Mouse (Mus musculus): ENCODE results near the gene Cacna2d3. TPM values are rescaled to one million over a fixed set of nuclear protein-coding genes. Genes with fewer than 3 reads are reported as not detected.
A peak's percentile ranks its signal among the peaks of the same experiment; 100 is the strongest.

The Cacna2d3 gene
- polyA plus RNA-seq, 1 experiment from 2014 or later = 1.9 TPM

DNA sequence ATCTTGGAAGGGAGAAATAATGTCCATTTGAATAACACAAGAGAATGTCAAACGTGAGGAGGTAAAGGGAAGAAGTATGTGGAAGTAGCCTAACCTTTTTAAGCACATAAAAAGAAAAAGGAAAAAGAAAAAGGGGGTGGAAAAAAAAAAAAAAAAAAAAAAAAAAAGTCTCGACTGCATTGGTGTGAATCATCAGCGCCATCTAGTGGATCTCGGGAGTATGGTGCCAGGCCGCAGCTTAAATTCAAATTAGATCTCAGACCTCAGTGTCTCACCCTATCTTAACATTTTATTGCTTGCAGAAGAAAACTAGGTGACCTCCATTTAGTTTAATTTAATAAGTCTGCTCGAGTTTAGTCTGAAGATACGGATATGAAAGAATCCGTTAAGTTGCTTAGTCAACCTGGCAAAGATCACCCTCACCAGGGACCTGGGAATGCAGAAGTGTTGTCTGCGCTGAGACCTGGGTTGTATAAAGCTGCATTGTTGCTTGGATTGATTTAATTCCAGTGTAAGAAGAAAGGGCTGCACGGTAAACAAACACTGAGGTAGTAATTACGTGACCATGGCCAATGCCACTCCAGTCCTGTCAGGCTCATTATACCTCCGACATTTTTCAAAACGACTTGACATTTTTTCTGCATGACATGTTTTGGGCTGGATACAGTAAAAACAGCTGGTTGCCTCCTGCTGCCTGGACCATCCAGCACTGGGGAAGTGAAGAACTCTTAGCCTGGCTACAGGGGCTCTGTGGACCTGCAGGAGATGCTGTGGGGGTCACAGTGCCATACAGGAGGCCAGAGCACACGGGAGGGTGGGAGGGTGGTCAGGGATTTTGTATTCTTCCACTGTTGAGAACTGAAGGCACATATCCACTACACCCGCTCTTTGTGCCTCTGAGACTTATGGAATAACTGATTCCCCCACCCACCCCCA, 278.3 kb downstream of the Cacna2d3 start:
- H3K4me1 ChIP-seq = peaks cover 25% of the 10 kb centered on the region
- peak overlapping the region; percentile 60; the same call in 1 of the 2 replicates for H3K27ac ChIP-seq (replicated peaks)

DNA sequence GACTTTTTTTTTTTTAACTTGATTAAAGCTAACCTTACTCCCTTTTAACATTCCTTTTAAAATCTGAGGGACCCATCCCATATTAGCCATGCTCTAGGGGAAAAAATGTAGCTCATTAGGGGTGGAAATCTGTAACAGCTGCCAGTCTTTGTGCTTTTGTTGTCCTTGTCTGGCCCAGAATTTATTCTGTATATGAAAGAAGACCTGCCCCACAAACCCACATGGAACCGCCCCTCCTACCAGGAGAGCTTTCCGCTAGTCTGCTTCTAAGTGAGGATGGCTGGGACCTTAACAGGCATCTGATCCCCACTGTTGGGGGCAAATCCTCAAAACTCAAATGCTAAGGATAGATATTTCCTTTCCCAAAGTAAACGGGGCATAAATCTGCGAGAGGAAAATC, 279.2 kb downstream of the Cacna2d3 start:
- Histone ChIP-seq H3K27me3 (replicated peaks; ENCODE audit: low read depth, poor library complexity, severe bottlenecking) (no peaks in the 10 kb centered on the region; the same call in 1 of the 2 replicates), H3K4me3 (no peak overlapping the region), H3K4me1 (peaks cover 30% of the 10 kb centered on the region), H3K9me3 (no peaks in the 10 kb centered on the region), H3K27ac (replicated peaks) (peak overlapping the region; percentile 60), H3K36me3 (replicated peaks) (no peaks in the 10 kb centered on the region)
- 20% methylated on average over 4 of the region's 4 CpGs for whole genome bisulfite sequencing
- DNase-seq (ENCODE audit: low spot score) = peak; percentile 45

More for the DNA sequence above, 278.3 kb downstream of the Cacna2d3 start:
- peak; percentile 66 for DNase-seq (ENCODE audit: low spot score)
- no peaks in the 10 kb centered on the region; the same call in 1 of the 2 replicates for H3K27me3 ChIP-seq (replicated peaks; ENCODE audit: low read depth, poor library complexity, severe bottlenecking)
- no peaks in the 10 kb centered on the region for H3K36me3 ChIP-seq (replicated peaks)
- no peak overlapping the region for H3K4me3 ChIP-seq
- no peaks in the 10 kb centered on the region for H3K9me3 ChIP-seq
- 28% methylated on average over 15 of the region's 15 CpGs for WGBS

DNA sequence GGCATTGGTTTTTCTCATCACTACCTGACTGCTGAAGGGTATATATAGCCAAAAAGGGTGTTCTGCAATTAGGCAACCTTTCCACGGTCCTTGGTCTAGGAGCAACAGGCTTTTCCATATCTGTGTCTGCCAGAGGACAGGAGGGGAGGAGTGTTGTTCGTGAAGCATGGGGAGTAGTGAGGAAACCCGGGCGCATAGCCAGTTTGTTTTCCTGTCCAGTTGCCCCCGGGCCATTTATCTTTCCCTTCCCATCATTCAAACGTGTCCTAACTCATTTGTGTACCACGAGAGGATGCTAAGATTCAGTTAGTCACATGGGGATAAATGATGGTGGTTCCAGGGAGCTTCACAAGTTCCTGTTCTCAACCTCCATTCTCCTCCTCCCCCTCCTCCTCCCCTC, 283.0 kb downstream of the Cacna2d3 start:
- Histone ChIP-seq H3K36me3 (replicated peaks) (no peaks in the 10 kb centered on the region), H3K27me3 (replicated peaks; ENCODE audit: low read depth, poor library complexity, severe bottlenecking) (no peaks in the 10 kb centered on the region; the same call in 1 of the 2 replicates), H3K9me3 (no peaks in the 10 kb centered on the region), H3K4me3 (no peak overlapping the region), H3K27ac (replicated peaks) (0 out of 2 replicates have a peak overlapping the region, but pooled peaks have one; percentile 59), H3K4me1 (peaks cover 25% of the 10 kb centered on the region)
- no peak for DNase-seq (ENCODE audit: low spot score)
- 65% methylated on average over 7 of the region's 7 CpGs for WGBS

DNA sequence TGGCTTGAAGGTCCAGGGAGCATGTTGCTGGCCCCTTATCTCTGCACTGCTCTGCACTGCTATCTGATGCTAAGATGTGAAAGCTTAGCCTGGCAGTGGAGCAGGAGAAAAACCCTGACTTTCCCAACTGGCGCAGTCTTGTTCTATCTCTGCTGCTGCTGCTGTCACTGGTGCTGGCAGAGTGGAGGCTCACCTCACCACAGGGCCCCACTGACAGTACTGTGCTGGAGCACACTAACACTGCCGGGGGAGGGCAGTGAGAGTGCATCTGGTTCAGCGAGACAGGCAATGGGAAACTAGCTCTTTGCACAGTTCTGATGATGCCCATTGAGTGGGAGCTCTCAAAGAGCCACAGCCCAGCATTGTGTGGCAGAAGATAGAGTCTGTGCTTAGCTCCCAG, 283.4 kb downstream of the Cacna2d3 start:
- WGBS = 68% methylated on average over 3 of the region's 3 CpGs
- no peak for DNase-seq (ENCODE audit: low spot score)
- H3K27ac ChIP-seq (replicated peaks) = peak overlapping the region; percentile 59
- no peak overlapping the region for H3K4me3 ChIP-seq
- H3K27me3 ChIP-seq (replicated peaks; ENCODE audit: low read depth, poor library complexity, severe bottlenecking) = no peaks in the 10 kb centered on the region; the same call in 1 of the 2 replicates
- H3K4me1 ChIP-seq = peaks cover 20% of the 10 kb centered on the region
- no peaks in the 10 kb centered on the region for H3K36me3 ChIP-seq (replicated peaks)
- H3K9me3 ChIP-seq = no peaks in the 10 kb centered on the region

DNA sequence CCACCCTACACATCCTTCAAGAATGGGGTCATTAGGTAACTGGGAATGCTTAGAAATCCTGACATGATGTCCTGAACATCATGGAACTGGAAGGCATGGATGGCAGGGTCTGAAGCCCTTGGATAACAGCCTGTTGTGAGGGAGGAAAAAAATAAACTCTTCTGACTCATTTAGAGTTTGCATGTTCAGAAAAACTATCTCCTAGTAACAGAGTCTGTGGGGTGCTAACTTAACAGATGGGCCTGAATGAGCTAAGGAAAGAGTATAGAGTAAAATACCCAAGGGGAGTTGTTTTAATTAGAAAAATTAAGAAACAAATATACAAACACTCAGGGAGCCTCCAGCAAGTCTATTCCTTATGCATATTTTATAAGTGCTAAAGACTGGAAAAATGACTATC, 286.5 kb downstream of the Cacna2d3 start:
- H3K27ac ChIP-seq (replicated peaks) = no peak overlapping the region
- no peaks in the 10 kb centered on the region; the same call in 1 of the 2 replicates for H3K27me3 ChIP-seq (replicated peaks; ENCODE audit: low read depth, poor library complexity, severe bottlenecking)

DNA sequence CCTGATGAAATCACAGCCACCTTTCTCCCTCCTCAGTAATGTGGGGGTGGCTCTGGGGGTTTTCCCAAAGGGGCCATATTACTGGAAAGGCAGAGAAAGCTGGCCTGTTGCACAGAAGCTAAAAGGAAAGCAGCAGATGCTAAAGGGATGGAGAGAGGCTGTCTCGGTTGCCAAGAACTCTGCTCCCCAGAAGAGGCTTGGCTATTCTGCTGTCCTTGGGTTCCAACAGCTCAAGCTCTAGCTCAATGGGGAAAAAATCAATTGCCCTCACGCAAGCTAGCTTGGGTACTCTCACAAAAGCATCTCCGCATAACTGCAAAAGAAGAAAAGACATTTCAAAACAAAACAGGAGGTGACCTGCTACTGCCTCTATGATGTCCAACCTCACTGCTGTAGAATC, 287.9 kb downstream of the Cacna2d3 start:
- H3K4me3 ChIP-seq = no peak overlapping the region
- H3K36me3 ChIP-seq (replicated peaks) = no peaks in the 10 kb centered on the region
- H3K27ac ChIP-seq (replicated peaks) = no peak overlapping the region
- H3K9me3 ChIP-seq = no peaks in the 10 kb centered on the region
- WGBS = 80% methylated on average over 3 of the region's 3 CpGs
- peaks cover 7% of the 10 kb centered on the region; the same call in 1 of the 2 replicates for H3K4me1 ChIP-seq
- no peak for DNase-seq (ENCODE audit: low spot score)
- no peaks in the 10 kb centered on the region; the same call in 1 of the 2 replicates for H3K27me3 ChIP-seq (replicated peaks; ENCODE audit: low read depth, poor library complexity, severe bottlenecking)

More for the DNA sequence above, 286.5 kb downstream of the Cacna2d3 start:
- no peaks in the 10 kb centered on the region for H3K9me3 ChIP-seq
- no peak overlapping the region for H3K4me3 ChIP-seq
- peaks cover 7% of the 10 kb centered on the region; the same call in 1 of the 2 replicates for H3K4me1 ChIP-seq
- no peak for DNase-seq (ENCODE audit: low spot score)
- no peaks in the 10 kb centered on the region for H3K36me3 ChIP-seq (replicated peaks)

DNA sequence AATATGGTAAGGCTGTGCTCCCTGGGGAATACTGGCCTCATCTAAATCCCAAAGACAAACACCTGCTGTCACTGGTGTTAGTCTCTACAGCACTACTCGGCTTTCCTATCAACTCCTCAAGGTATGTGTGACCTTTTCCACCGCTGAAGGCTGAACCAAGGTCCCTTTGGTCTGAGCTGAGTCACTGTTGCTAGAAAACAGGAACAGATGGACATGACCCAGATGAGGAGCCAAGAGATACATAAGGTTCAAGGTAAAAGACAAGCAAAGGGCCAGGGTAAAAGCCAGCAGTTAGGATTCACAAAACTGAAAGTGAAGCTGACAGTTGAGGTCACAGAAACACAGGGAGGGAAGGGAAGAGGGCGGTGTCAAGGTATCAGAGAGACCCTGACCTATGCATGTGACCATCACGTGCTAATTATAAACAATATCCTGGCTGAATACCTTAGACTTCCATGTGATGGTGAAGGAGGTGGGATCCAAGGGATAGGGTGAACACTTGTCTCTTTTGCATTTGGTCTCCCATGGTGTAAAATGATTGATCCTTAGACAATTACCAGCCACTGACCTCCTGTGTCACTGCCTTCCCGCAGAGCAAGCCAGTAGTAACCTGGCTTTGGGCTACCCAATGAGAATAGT, 288.5 kb downstream of the Cacna2d3 start:
- no peaks in the 10 kb centered on the region for H3K36me3 ChIP-seq (replicated peaks)
- H3K27ac ChIP-seq (replicated peaks) = no peak overlapping the region
- H3K4me3 ChIP-seq = no peak overlapping the region
- DNase-seq (ENCODE audit: low spot score) = no peak
- H3K27me3 ChIP-seq (replicated peaks; ENCODE audit: low read depth, poor library complexity, severe bottlenecking) = no peaks in the 10 kb centered on the region; the same call in 1 of the 2 replicates
- peaks cover 3% of the 10 kb centered on the region; the same call in 1 of the 2 replicates for H3K4me1 ChIP-seq
- H3K9me3 ChIP-seq = no peaks in the 10 kb centered on the region
- WGBS = 73% methylated on average over 5 of the region's 5 CpGs

DNA sequence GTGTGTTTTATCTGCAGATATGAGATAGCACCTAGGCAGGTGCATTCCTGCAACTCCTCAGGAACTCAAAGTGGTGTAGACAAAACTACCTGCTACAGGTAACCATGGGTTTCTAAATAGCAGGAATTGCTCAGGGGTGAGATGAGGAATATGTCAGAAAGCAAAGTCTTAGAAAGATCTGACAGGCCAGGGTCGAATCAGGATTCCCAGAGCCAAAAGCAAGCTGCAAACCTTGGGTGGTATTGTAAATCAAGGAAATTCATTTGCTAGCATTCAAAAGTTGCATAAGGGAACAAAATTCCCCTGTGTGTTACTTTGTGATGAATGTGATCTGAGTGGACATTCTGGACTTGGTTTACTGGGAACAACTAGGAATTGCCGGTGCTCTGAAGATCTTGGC, 291.9 kb downstream of the Cacna2d3 start:
- Histone ChIP-seq H3K4me1 (no peaks in the 10 kb centered on the region), H3K27ac (replicated peaks) (no peak overlapping the region), H3K4me3 (no peak overlapping the region), H3K36me3 (replicated peaks) (no peaks in the 10 kb centered on the region), H3K9me3 (no peaks in the 10 kb centered on the region), H3K27me3 (replicated peaks; ENCODE audit: low read depth, poor library complexity, severe bottlenecking) (no peaks in the 10 kb centered on the region)
- DNase-seq (ENCODE audit: low spot score) = no peak
- 73% methylated on average over 2 of the region's 2 CpGs for WGBS

DNA sequence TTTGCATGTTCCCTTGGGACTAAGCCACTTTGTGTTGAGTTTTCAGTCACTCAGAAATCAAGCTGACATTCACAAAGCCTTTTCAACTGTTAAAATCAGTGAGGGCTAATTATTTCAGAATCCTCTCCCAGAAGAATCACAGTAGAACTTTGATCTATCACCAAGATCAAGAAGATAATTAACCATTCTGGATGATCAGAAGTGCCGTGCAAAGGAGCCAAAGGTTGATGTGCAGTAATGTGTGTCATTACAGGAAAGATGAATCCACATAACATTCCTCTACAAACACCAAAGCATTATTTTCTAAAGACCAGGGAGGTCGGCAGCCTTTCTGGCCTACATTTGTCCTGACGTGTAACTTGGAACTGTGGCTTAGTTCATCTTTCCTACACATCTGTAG, 296.0 kb downstream of the Cacna2d3 start:
- H3K4me1 ChIP-seq = no peaks in the 10 kb centered on the region
- WGBS = 88% methylated on average over 3 of the region's 3 CpGs
- no peak overlapping the region for H3K27ac ChIP-seq (replicated peaks)
- no peak overlapping the region for H3K4me3 ChIP-seq
- H3K36me3 ChIP-seq (replicated peaks) = no peaks in the 10 kb centered on the region
- H3K9me3 ChIP-seq = no peaks in the 10 kb centered on the region
- H3K27me3 ChIP-seq (replicated peaks; ENCODE audit: low read depth, poor library complexity, severe bottlenecking) = no peaks in the 10 kb centered on the region
- no peak for DNase-seq (ENCODE audit: low spot score)

DNA sequence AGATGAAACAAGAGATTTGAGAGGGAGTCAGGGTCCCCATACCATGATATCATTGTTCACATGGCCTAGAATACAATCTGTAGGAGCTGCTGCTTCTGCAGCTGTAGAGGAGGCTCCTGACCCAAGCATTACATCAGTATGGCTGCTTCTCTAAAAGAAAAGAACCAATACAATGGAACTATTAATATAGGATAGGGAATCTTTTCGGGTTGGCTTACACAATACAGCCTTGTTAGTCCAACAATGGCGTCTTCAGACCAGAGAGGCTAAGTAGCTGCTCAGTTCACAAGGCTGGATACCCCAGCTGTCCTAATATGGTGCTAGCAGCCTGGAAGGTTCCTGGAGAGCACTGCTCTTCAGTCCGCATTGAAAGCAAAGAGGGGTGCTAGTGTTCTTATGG, 296.5 kb downstream of the Cacna2d3 start:
- 72% methylated on average over 3 of the region's 3 CpGs for WGBS
- Histone ChIP-seq H3K9me3 (no peaks in the 10 kb centered on the region), H3K36me3 (replicated peaks) (no peaks in the 10 kb centered on the region), H3K4me1 (no peaks in the 10 kb centered on the region), H3K4me3 (no peak overlapping the region), H3K27ac (replicated peaks) (no peak overlapping the region), H3K27me3 (replicated peaks; ENCODE audit: low read depth, poor library complexity, severe bottlenecking) (no peaks in the 10 kb centered on the region)
- DNase-seq (ENCODE audit: low spot score) = no peak

DNA sequence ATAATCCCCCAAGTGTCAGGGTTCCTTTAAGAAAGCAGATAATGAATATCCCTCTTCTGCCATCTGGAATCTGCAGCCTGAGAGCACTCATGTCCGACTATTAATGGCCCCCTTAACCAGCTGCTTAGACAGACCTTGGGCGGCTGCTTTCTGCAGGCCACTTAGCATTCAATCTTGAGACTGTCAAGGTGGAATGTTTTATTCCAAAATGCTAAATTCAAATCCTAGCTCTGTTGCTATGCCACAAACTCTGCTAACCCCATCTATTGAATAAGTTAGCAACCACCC, 315.8 kb downstream of the Cacna2d3 start:
- H3K9me3 ChIP-seq = no peaks in the 10 kb centered on the region
- 61% methylated on average over 2 of the region's 2 CpGs for WGBS
- H3K36me3 ChIP-seq (replicated peaks) = no peaks in the 10 kb centered on the region
- no peak for DNase-seq (ENCODE audit: low spot score)
- H3K4me1 ChIP-seq = peaks cover 3% of the 10 kb centered on the region; the same call in 1 of the 2 replicates
- H3K4me3 ChIP-seq = no peak overlapping the region
- no peak overlapping the region for H3K27ac ChIP-seq (replicated peaks)
- H3K27me3 ChIP-seq (replicated peaks; ENCODE audit: low read depth, poor library complexity, severe bottlenecking) = no peaks in the 10 kb centered on the region

DNA sequence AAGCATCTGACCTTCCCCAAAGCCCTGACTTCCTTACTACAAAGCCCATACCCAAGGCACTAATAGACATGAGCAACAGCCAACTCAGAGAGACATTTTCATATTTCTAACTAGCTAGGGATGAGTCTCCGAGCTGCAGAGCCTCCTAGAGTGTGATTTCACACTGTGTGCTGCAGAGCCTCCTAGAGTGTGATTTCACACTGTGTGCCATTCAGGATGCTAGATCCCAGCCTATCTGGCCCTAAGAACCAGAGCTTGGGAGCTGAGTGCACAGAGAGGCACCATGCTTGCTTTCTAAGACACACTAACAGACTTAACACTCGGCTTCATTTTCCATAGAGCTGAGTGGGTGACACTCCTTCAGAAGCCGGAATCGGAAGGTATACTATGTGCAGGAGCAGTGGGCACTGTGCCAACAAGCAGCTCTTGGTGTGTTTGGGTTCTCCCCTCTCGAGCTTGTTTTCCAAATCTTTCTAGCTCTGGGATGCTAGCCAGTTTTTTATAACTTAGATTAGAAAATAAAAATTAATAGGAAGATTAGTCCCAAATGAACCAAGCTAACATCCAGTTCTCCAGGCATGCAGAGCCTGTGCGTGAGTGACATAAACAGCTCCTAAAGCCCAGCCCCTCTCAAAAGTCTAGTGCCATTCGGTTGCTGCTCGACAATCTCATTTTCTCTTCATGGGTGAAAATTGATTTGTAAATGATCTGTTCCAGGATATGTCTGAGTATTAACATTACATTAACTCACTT, 316.4 kb downstream of the Cacna2d3 start:
- Histone ChIP-seq H3K4me3 (no peak overlapping the region), H3K27me3 (replicated peaks; ENCODE audit: low read depth, poor library complexity, severe bottlenecking) (no peaks in the 10 kb centered on the region), H3K9me3 (no peaks in the 10 kb centered on the region), H3K36me3 (replicated peaks) (no peaks in the 10 kb centered on the region), H3K4me1 (peaks cover 3% of the 10 kb centered on the region; the same call in 1 of the 2 replicates), H3K27ac (replicated peaks) (no peak overlapping the region)
- DNase-seq (ENCODE audit: low spot score) = no peak
- WGBS = 81% methylated on average over 8 of the region's 8 CpGs
